Mouse (Mus musculus): Measurements from ENCODE around the gene Glp1r. TPM values are rescaled to one million over a fixed set of nuclear protein-coding genes. Genes with fewer than 3 reads are reported as not detected.

Gene Glp1r
- total RNA-seq (2021), result 1 to 10 TPM; 2.3 to 3.4 TPM
- long read RNA-seq, experiment 1, full-length matches to known transcripts, result 1 of 3 reads
- long read RNA-seq, experiment 1, partial matches to known transcripts, result 1 of 3 reads
- long read RNA-seq, experiment 1, other reads (novel, unspliced or antisense), result 1 of 3 reads
- long read RNA-seq, experiment 2, partial matches to known transcripts, result 0 of 1 reads
- long read RNA-seq, experiment 2, other reads (novel, unspliced or antisense), result 1 of 1 reads

GRCm38 (mm10) chr17:30901627-30902026 lies at the start of gene Glp1r:
Gene Glp1r, plus strand, starts transcription at chr17:30901817.
- no peak for TF ChIP-seq CTCF (conservative IDR thresholded peaks at IDR 0.05)
- H3K4me3 ChIP-seq, result peak within 1 kb of the TSS; percentile 43
- no peak for DNase-seq (ENCODE audit: low spot score in 2 of 2)
- H3K27ac ChIP-seq, result no peak within 1 kb of the TSS

- peak; percentile 54 for TF ChIP-seq CTCF (conservative IDR thresholded peaks at IDR 0.05)
- DNase-seq (ENCODE audit: low spot score in 2 of 2), result no peak
- no peak overlapping the region for H3K27ac ChIP-seq
- H3K4me3 ChIP-seq, result no peak overlapping the region
Observed at GRCm38 (mm10) chr17:30852345-30852744, 49.3 kb upstream of the Glp1r start.

- no peak overlapping the region for H3K4me3 ChIP-seq
- no peak for DNase-seq (ENCODE audit: low spot score in 2 of 2)
- no peak for TF ChIP-seq CTCF (conservative IDR thresholded peaks at IDR 0.05)
- no peak overlapping the region for H3K27ac ChIP-seq
Observed at GRCm38 (mm10) chr17:30857347-30857746, 44.3 kb upstream of the Glp1r start.

- no peak for TF ChIP-seq CTCF (conservative IDR thresholded peaks at IDR 0.05)
Observed at GRCm38 (mm10) chr17:30858586-30859259, 42.9 kb upstream of the Glp1r start.

GRCm38 (mm10) chr17:30859989-30860585 lies 41.5 kb upstream of the Glp1r start:
- Histone ChIP-seq H3K4me3 (no peak overlapping the region), H3K27ac (no peak overlapping the region)
- DNase-seq (ENCODE audit: low spot score in 2 of 2), result no peak
- no peak for TF ChIP-seq CTCF (conservative IDR thresholded peaks at IDR 0.05)

More at GRCm38 (mm10) chr17:30858586-30859259, 42.9 kb upstream of the Glp1r start:
- H3K4me3 ChIP-seq, result no peak overlapping the region
- H3K27ac ChIP-seq, result no peak overlapping the region
- no peak for DNase-seq (ENCODE audit: low spot score in 2 of 2)

- H3K27ac ChIP-seq, result no peak overlapping the region
- H3K4me3 ChIP-seq, result no peak overlapping the region
- DNase-seq (ENCODE audit: low spot score in 2 of 2), result no peak
- TF ChIP-seq CTCF (conservative IDR thresholded peaks at IDR 0.05), result no peak
Observed at GRCm38 (mm10) chr17:30860606-30861005, 41.0 kb upstream of the Glp1r start.

GRCm38 (mm10) chr17:30866281-30866680 lies 35.3 kb upstream of the Glp1r start:
- Histone ChIP-seq H3K4me3 (no peak overlapping the region), H3K27ac (peak overlapping the region; percentile 43)
- no peak for TF ChIP-seq CTCF (conservative IDR thresholded peaks at IDR 0.05)
- DNase-seq (ENCODE audit: low spot score in 2 of 2), result no peak

- TF ChIP-seq CTCF (conservative IDR thresholded peaks at IDR 0.05), result no peak
- peak in 1 of 2 experiments; percentile 14 for DNase-seq (ENCODE audit: low spot score in 2 of 2)
- Histone ChIP-seq H3K4me3 (no peak overlapping the region), H3K27ac (peak overlapping the region; percentile 43)
Observed at GRCm38 (mm10) chr17:30866966-30867365, 34.7 kb upstream of the Glp1r start.

GRCm38 (mm10) chr17:30871040-30871439 lies 30.6 kb upstream of the Glp1r start:
- TF ChIP-seq CTCF (conservative IDR thresholded peaks at IDR 0.05), result no peak
- Histone ChIP-seq H3K27ac (no peak overlapping the region), H3K4me3 (no peak overlapping the region)
- no peak for DNase-seq (ENCODE audit: low spot score in 2 of 2)

- no peak for DNase-seq (ENCODE audit: low spot score in 2 of 2)
- H3K4me3 ChIP-seq, result no peak overlapping the region
- TF ChIP-seq CTCF (conservative IDR thresholded peaks at IDR 0.05), result peak; percentile 66
- H3K27ac ChIP-seq, result no peak overlapping the region
Observed at GRCm38 (mm10) chr17:30874276-30874675, 27.3 kb upstream of the Glp1r start.

- Histone ChIP-seq H3K4me3 (no peak overlapping the region), H3K27ac (no peak overlapping the region)
- no peak for DNase-seq (ENCODE audit: low spot score in 2 of 2)
- no peak for TF ChIP-seq CTCF (conservative IDR thresholded peaks at IDR 0.05)
Observed at GRCm38 (mm10) chr17:30877456-30877855, 24.2 kb upstream of the Glp1r start.

- no peak for TF ChIP-seq CTCF (conservative IDR thresholded peaks at IDR 0.05)
- DNase-seq (ENCODE audit: low spot score in 2 of 2), result no peak
- Histone ChIP-seq H3K27ac (no peak overlapping the region), H3K4me3 (no peak overlapping the region)
Observed at GRCm38 (mm10) chr17:30878626-30879025, 23.0 kb upstream of the Glp1r start.

GRCm38 (mm10) chr17:30880391-30880790 lies 21.2 kb upstream of the Glp1r start:
- no peak overlapping the region for H3K4me3 ChIP-seq
- peak; percentile 49 for TF ChIP-seq CTCF (conservative IDR thresholded peaks at IDR 0.05)
- H3K27ac ChIP-seq, result no peak overlapping the region
- DNase-seq (ENCODE audit: low spot score in 2 of 2), result no peak

Measured in layer of hippocampus, adult 2 months (tissue).